Mouse (Mus musculus): Measurements from ENCODE around the gene Elf2.
"Not testable (repeated sequence)": the region's sequence is repeated elsewhere in the genome, so short reads cannot be mapped to it uniquely, and the experiment has no call there.

Gene Elf2

DNA sequence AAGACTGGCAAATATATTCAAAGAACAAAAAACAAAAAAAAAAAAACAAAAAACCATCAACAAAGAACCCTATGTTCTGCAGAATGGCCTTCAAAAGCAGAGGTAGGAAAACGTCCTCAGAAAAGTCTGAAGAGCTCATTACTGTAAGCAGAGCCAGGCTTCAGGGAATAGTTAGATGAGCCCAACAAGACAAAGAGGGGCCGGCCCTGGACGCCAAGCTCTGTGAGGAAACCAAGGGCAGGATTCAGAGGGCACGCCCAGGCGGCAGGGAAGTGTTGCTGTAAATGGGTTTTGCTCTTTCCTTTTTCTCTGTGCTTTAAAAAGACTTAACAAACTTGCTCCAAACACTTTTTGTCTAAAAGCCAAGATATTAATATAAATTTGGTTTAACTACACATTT lies 12.6 kb downstream of the Elf2 start:
- peak; percentile 38 to 42 for DNase-seq

- no peak for DNase-seq
These were observed 13.1 kb downstream of the Elf2 start for GRCm38 (mm10) chr3:51327429-51327797.

DNA sequence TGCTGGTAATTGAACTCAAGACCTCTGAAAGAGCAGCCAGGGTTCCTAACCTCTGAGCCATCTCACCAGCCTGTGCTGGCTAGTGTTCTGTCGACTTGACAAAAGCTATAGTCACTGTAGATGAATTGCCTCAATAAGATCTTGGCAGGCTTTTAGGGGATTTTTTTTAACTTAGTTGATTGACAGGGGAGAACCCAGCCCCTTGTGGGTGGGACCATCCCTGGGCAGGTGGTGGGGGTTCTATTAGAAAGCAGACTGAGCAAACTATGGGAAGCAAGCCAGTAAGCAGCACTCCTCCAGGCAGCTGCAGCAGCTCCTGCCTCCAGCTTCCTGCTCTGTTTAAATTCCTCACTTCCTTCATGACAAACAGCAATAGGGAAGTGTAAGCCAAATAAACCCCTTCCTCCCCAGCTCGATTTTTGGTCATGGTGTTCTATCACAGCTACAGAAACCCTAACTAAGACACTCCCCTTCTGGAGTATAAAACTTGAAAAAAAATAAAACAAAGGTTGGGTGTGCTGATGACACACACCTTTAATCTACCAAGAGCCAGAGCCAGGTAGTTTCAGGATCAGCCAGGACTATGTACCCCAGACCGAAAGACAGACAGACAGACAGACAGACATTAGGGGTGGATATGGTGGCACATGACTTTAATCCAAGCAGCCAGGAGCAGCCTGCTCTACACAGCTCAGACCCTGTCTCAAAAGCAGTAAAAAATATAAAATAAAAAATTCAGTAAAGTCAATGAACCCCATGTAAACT lies 13.6 kb downstream of the Elf2 start:
- DNase-seq: peak; percentile 61 to 76

GRCm38 (mm10) chr3:51325475-51325874 lies 15.0 kb downstream of the Elf2 start:
- no peak for DNase-seq

DNA sequence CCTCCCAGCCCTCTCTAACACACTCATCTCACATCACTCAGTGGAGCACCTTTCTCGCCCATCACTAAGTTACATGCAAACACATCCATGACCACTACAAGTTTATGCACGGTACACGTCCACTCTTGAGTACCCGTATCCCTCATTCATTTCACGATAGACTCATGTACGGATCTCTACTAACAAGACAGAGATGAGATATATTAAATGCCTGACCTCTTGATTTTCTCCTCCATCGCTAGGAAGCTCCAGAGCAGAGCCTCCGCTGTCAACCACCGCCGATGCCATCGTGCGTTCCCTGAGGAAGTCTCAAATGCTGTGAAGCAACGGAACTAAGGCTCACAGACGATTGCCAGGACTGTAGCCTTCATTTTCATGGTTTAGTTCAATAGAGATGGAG lies 17.5 kb downstream of the Elf2 start:
- DNase-seq: no peak

GRCm38 (mm10) chr3:51322326-51322725 lies 18.1 kb downstream of the Elf2 start:
- no peak for DNase-seq

- DNase-seq: no peak
These were observed 19.3 kb downstream of the Elf2 start for GRCm38 (mm10) chr3:51321141-51321540.

GRCm38 (mm10) chr3:51318053-51318452 lies 22.4 kb downstream of the Elf2 start:
- not testable (repeated sequence) for DNase-seq

DNA sequence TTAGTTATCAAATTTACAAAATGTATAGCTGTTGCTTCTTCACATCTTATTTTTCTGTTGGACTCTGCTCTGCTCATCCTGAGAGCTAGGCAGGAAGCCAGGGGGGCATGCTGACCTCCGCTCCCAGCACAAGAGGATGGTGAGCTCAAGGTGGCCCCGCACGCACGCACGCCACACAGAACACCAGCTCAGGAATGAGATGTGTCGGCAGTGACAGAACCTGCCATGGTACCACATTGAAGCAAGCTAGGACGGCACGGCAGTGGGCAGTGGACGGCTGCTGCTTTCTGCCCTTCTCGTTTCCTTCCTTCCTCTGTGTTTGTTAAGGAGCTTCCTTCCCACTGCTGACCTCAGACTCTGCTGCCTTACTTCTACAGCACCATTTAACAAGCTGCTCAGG lies 23.6 kb downstream of the Elf2 start:
- no peak for DNase-seq

DNA sequence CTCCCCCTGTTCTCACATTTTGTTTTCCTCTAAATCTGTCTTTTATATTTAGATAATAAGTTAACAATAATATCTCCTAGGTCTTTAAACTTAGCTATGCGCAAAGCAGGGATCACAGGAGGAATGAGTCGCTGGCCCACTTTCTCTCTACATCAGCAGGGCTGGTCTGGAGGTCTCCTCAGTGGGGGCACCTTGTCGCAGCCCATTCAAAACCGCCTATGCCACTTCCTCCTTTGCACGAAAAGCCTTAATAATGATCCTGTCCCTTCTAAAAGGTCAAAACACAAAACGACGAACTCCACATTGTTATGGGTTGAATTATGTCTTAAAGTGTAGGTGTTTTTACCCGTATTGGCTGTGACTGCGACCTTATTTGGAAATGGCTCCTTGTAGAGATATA lies 28.8 kb downstream of the Elf2 start:
- DNase-seq: no peak

GRCm38 (mm10) chr3:51310098-51310497 lies 30.4 kb downstream of the Elf2 start:
- no peak for DNase-seq

- DNase-seq: no peak
These were observed 33.8 kb downstream of the Elf2 start for GRCm38 (mm10) chr3:51306621-51307020.

DNA sequence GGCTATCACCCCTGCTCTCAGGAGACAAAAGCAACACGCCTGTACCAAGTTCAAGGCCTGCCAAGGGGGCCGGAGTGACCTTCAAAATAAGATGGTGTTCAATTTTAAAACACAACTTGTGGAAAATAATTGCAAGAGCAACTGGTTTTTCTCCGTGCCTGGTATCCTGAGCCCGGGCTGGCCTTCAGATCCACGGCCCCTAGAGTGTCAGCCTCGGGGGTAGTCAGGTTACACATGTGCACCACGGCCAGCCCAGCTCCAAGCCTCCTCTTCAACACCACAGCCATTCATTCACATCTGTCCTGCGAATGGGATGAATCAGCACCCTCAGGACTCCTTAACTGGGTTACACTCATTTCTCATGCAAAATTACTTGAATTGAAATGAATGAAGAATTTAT lies 34.5 kb downstream of the Elf2 start:
- no peak for DNase-seq

- DNase-seq: no peak
These were observed 37.4 kb downstream of the Elf2 start for GRCm38 (mm10) chr3:51302971-51303476.

DNA sequence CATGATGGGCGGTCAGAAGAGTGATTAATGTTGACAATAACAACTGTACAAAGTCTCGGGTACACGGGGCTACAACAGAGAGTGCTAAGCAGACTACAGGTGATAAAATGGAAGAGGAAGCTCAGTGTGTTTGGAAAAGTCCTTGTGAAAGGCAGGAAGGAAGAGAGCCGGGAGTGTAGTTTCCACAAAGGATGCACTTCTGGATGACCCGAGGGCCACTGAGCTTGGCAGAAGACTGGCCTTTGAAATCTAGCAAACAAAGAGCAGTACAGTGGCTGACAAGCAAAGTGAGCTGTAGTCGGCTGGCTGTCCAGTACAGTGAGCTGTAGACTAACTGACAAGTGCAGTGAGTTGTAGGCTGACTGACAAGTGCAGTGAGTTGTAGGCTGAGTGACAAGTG lies 38.9 kb downstream of the Elf2 start:
- DNase-seq: no peak

GRCm38 (mm10) chr3:51296790-51297189 lies 43.7 kb downstream of the Elf2 start:
- no peak for DNase-seq

DNA sequence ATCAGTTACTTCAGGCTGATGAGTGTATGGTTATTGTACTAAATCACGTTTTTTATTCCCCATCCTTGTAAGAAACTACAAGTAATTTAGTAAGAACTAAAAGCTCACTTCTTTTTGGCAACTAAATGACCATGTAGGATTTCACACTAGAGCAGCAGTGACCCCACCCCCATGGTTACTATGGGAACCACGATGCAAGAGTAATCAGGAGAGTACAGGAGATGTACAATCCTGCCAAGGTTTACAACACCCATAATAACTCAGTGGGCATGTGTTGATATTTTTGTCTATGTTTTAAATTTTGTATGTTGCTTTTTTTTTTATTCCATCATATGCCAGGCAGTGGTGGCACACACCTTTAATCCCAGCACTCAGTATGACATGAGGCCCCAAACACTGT lies 45.2 kb downstream of the Elf2 start:
- DNase-seq: no peak

DNA sequence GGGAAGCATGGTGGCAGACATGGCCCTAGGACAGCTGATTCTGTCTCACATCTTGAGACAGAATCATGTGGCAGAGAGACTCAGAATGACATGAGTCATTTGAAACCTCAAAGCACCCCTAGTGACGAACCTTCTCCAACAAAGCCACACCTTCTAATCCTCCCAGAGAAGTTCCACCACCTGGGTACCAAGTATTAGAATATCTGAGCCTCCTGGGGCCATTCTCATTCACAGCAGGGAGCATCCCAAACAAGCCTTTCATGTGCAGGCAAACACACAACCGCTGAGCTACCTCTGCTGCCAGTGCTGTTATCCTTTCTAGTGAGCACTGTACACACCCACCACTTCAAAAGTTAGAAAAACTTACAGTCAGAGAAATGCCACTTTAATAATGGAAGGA lies 46.2 kb downstream of the Elf2 start:
- no peak for DNase-seq

GRCm38 (mm10) chr3:51288880-51289821 lies 51.3 kb downstream of the Elf2 start:
- peak; percentile 80 to 83 for DNase-seq

DNA sequence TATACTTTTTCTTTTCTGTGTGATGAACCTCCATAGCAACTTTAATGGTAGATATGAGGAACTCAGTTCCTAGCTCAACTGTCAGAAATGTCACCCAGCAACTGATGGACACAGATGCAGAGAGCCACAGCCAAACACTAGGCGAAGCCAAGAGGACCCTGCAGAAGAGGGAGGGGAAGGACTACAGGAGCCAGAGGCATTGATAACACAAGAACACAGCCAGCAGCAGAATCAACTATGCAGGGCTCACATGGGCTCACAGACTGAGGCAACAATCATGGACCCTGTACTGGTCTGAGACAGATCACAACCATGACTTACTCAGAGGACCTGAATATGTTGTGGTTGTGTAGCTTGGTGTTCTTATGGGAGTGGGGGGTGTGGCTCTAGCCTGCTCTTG lies 56.1 kb downstream of the Elf2 start:
- no peak for DNase-seq

DNA sequence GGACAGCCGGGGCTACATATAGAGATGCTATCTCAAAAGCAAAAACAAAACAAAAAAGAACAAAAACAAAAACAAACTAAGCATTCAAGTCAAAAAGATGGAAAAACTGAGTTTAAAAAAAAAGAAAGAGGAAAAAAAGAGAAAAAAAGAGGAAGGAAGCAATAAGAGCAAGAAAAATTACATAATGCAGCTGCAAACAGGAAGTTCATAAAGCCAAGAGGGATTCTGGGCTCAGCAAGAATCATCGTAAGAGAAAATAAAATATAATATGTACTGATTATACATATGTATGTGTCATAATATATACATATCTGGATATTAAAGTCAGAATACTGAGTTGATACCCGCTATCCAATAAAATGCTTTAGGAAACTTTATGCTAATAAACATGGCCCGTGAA lies 58.7 kb downstream of the Elf2 start:
- no peak for DNase-seq

- DNase-seq: no peak
These were observed 62.0 kb downstream of the Elf2 start for GRCm38 (mm10) chr3:51278433-51278832.

DNA sequence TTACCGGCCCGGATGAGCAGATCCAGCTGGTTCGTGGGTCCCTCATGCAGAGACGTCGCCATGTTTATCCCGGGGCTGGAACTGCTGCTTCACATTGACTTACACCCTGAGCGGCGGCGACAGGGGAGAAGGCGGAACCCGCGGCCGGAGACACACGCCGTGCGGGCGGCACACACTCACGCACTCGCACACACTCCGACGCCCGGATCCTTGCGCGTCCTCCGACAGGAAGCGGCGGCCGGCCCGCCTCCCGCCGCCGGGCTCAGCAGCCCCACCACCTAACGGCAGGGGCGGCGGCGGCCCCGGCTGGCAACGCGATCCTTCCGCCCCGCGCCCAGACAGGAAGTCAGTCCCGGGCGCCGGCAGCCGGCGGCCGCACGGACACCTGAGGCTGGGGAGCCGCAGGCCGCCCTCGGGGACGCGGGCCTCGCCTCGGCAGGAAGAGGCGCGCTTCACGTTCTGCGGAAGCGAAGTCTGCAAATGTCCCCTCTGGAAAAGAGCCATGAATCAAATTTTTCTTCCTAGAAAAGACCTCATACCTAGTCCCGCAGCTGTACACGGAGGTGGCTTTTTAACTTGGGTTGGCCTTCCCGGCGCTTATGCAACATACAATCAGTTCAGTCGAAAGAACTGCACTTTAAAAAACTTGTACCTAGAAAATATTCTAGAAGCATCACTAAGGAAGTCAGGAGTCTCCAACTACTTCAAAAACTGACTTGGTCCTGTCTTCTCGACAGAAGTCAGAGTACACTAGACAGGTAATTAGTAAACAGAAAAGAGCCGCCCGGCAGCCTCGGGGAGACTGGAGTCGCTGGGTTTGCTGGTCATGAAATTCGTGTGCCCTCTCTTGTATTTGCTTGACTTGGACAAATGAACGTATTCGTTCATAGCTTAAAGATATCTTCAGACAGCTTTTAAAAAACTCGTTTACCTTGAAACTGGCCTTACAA lies 63.0 kb downstream of the Elf2 start:
- DNase-seq: peak; percentile 85 to 89
